Mouse (Mus musculus) embryonic fibroblast, embryonic 13.5 days (primary cell): Measurements from ENCODE around the gene Atrnl1. TPM values are rescaled to one million over a fixed set of nuclear protein-coding genes. Genes with fewer than 3 reads are reported as not detected.

Source experiments
- H3K27ac ChIP-seq: 2 replicates; pipeline ENCODE4 v1.5.1; 2012; ENCODE audit warnings: low read length, control low read depth, inconsistent platforms; ENCODE audit not compliant: insufficient read depth
- H3K4me1 ChIP-seq: 2 replicates; pipeline ENCODE4 v1.6.1; 2011; ENCODE audit warnings: low read length; ENCODE audit not compliant: control insufficient read depth, insufficient read depth
- H3K4me3 ChIP-seq: 2 replicates; pipeline ENCODE4 v1.5.1; 2011; ENCODE audit warnings: mild to moderate bottlenecking, control low read depth, low read length; ENCODE audit not compliant: insufficient read depth
- CTCF ChIP-seq: IDR thresholded peaks from 2 replicates; pipeline ENCODE4 v1.5.1; 2011; ENCODE audit warnings: mild to moderate bottlenecking, control low read depth, low read length, moderate library complexity, borderline replicate concordance; ENCODE audit not compliant: insufficient read depth
- POLR2A ChIP-seq: IDR thresholded peaks from 2 replicates; pipeline ENCODE4 v1.6.1; 2011; ENCODE audit warnings: low read depth, mild to moderate bottlenecking, control low read depth, low read length, moderate library complexity
- polyA plus RNA-seq: library from polyadenylated mRNA; stranded (reverse); fragments of >200 nt; gene quantifications from 2 replicates; pipeline ENCODE4 v1.2.4, GENCODE M21; 2011; ENCODE audit warnings: low read depth; ENCODE audit not compliant: missing spikeins, insufficient read length

Atrnl1 gene
- polyA plus RNA-seq, 1 experiment: 29.4 TPM

DNA sequence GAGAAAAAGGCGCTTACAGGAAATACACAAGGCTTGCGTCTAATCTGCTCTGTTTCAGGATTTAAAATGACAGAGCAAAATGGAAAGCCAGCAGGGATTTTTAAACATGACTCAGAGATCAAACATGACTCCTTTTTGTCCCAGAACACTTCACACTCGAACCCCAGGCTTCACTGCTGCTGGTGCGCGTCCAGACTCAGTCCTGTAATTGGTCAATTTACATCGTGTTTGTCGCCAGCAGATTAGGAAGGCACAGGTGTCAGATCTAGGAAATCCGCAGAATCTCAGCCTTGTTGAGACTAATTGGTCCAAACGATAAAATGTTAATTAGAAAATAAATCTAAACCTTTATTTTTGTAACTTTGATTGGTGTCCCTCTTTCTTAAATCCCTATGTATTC, 448.9 kb downstream of the Atrnl1 start:
- Histone ChIP-seq H3K4me3 (no peak overlapping the region), H3K27ac (no peak overlapping the region), H3K4me1 (peaks cover 18% of the 10 kb centered on the region)
- TF ChIP-seq CTCF (no peak), POLR2A (no peak)

DNA sequence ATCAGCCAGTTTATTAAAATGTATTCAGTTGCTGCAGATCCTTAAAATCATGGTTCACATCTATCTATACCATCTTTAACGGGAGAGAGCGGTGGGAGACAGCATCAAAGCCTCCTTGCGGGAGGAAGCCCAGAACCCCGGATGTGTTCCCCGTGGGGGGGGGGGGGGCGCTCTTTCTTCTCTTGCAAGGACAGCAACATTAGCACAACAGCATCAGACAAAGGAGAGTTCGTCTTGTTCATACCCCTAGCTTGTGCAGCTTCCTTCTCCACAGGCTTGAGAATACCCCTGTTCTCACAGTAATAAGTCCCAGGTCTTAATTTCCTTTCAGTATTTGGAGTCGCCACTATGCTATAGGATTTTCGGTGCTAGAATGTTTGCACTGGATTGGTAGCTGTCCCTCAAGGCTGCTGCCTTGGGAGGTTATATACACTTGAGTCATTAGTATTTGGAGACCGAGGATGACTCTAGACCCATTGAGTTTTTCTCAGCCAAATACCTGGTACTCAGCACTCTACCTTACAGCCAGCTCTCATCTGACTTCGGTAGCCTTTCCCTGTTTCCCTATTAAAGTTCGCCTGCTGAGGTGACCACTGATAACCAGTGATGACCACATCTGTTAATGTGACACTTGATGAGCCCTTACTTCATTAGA, 449.5 kb downstream of the Atrnl1 start:
- TF ChIP-seq POLR2A: no peak
- no peak overlapping the region for H3K4me3 ChIP-seq
- H3K27ac ChIP-seq: no peak overlapping the region
- peaks cover 19% of the 10 kb centered on the region for H3K4me1 ChIP-seq

GRCm38 (mm10) chr19:58060854-58061358, 450.1 kb downstream of the Atrnl1 start:
- no peak overlapping the region for H3K4me3 ChIP-seq
- H3K27ac ChIP-seq: no peak overlapping the region
- no peak for TF ChIP-seq POLR2A
- TF ChIP-seq CTCF: no peak
- peaks cover 19% of the 10 kb centered on the region for H3K4me1 ChIP-seq

- peaks cover 19% of the 10 kb centered on the region for H3K4me1 ChIP-seq
- no peak for TF ChIP-seq CTCF
- TF ChIP-seq POLR2A: no peak
- no peak overlapping the region for H3K4me3 ChIP-seq
- no peak overlapping the region for H3K27ac ChIP-seq
These were observed 451.1 kb downstream of the Atrnl1 start for GRCm38 (mm10) chr19:58061933-58062332.

DNA sequence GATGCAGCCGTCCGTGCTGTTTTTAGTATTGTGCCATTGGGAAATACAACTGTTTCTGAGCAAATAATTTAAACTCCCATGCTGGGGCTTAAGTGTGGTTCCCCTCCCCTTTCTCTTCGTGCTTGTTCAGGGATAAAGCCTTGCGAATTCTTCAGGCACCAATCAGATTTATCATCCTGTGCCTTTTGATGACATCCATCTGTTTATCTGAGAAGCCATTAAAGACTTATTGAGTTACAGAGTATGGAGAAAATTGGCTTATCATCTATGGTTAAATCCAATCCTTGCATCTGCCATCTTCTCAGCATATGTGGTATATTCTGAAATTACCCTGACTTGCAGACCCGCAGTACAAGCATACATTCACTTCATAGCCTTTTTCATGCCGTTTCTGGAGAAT, 452.7 kb downstream of the Atrnl1 start:
- H3K4me1 ChIP-seq: peaks cover 24% of the 10 kb centered on the region
- TF ChIP-seq CTCF: no peak
- TF ChIP-seq POLR2A: no peak
- no peak overlapping the region for H3K4me3 ChIP-seq
- H3K27ac ChIP-seq: no peak overlapping the region

GRCm38 (mm10) chr19:58064116-58065000, 453.5 kb downstream of the Atrnl1 start:
- peaks cover 22% of the 10 kb centered on the region for H3K4me1 ChIP-seq
- TF ChIP-seq CTCF: no peak
- no peak for TF ChIP-seq POLR2A
- no peak overlapping the region for H3K27ac ChIP-seq
- no peak overlapping the region for H3K4me3 ChIP-seq

DNA sequence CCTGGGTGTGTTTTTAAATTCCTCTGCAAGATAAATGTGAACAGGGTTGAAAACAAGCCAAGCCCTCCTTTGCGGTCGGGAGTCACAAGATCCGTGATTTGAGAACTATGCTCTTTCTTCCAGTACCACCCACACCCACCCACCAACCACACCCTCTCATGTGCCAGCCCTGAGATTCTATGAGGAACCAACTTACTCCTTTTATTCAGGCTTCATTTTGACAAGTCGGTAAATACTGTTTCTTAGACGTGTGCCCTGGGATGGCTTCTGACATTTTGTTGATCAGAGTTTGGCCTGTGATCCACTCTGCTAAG, 454.1 kb downstream of the Atrnl1 start:
- TF ChIP-seq POLR2A: no peak
- no peak for TF ChIP-seq CTCF
- Histone ChIP-seq H3K4me1 (peaks cover 17% of the 10 kb centered on the region), H3K27ac (no peak overlapping the region), H3K4me3 (no peak overlapping the region)

DNA sequence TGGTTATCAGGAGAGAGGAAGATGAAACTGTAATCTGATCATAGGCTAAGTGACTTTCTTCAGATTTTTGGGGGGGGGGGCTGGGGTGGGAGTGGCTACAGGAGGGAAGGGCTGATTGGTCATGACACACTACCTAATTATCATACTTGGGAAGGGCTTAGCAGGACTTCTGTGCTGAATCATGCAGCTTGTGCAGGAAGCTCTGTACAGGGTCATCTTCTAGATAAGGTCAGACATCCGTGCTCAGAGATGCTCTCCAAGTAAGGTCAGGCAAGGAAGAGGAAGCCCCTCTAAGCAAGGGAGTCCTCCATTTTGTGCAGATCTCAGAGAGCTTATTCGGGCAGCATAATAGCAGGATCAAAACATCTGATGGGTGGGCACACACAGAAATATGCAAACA, 454.7 kb downstream of the Atrnl1 start:
- peaks cover 14% of the 10 kb centered on the region for H3K4me1 ChIP-seq
- H3K4me3 ChIP-seq: no peak overlapping the region
- no peak for TF ChIP-seq CTCF
- TF ChIP-seq POLR2A: no peak
- no peak overlapping the region for H3K27ac ChIP-seq

DNA sequence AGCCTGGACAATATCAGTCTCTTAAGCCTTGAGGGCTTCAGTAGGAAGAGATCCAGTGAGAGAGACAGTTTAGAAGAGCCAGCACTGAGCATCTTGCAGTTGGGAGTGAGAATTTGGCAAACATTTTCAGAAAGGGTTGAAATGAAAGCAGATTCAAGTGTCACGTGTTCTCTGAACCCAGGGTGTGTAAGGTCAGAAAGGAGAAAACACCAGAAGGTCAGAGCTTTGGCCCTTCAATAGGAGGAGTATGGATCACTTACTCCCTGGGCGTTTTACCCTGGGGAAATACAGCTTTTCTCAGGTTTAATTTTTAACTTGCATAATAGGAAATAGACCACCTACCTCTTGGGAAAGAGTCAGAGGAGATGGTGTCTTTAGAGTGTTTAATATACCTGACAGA, 457.3 kb downstream of the Atrnl1 start:
- Histone ChIP-seq H3K4me3 (no peak overlapping the region), H3K4me1 (peaks cover 10% of the 10 kb centered on the region), H3K27ac (no peak overlapping the region)
- TF ChIP-seq POLR2A: no peak
- TF ChIP-seq CTCF: no peak

DNA sequence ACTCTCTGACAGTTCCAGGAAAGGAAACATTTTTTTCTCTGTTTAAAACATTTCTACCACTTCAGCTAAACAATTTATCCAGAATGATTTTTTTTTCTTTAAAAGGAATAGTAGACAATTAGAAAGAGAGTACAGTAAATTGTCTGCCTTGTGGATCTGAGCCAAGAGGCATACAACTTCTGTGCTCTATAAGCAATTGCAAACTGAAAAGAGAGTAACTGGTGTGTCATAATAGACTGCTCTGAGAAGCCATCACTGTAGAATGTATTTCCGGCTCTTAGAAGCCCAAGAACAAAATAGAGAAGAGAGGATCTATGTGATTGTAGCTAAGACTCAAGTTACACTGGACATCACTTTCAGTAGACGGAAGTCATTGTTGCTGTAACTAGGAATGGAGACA, 458.1 kb downstream of the Atrnl1 start:
- TF ChIP-seq POLR2A (no peak), CTCF (no peak)
- H3K27ac ChIP-seq: no peak overlapping the region
- H3K4me3 ChIP-seq: no peak overlapping the region
- peaks cover 10% of the 10 kb centered on the region for H3K4me1 ChIP-seq
